Mouse (Mus musculus) liver, embryonic 13.5 days (tissue): Measurements from ENCODE around the gene Vmn2r78. TPM values are rescaled to one million over a fixed set of nuclear protein-coding genes. Genes with fewer than 3 reads are reported as not detected.
"Not testable (repeated sequence)": the region's sequence is repeated elsewhere in the genome, so short reads cannot be mapped to it uniquely, and the experiment has no call there.

Source experiments
- ATAC-seq: fragments of 200-750 bp; cut with Nextera tagmentation; 2 replicates; pipeline ENCODE4 v1.8.0; 2017; ENCODE audit warnings: low read depth, mild to moderate bottlenecking, moderate number of reproducible peaks, moderate library complexity
- DNase-seq: peaks from one replicate; pipeline ENCODE4 v3.0.0; 2022
- H3K27ac ChIP-seq: fragments of 300-500 bp; sonication (generic); 2 replicates; pipeline ENCODE4 v1.5.1; 2015; ENCODE audit warnings: moderate library complexity, mild to moderate bottlenecking, inconsistent platforms
- H3K27me3 ChIP-seq: fragments of 300-500 bp; sonication (generic); 2 replicates; pipeline ENCODE4 v1.6.1; 2015; ENCODE audit warnings: mild to moderate bottlenecking, inconsistent platforms
- H3K36me3 ChIP-seq: fragments of 300-500 bp; sonication (generic); 2 replicates; pipeline ENCODE4 v1.6.1; 2015; ENCODE audit warnings: mild to moderate bottlenecking, inconsistent platforms
- H3K4me1 ChIP-seq: fragments of 300-500 bp; sonication (generic); replicated peaks from 2 replicates; pipeline ENCODE4 v1.6.1; 2015; ENCODE audit warnings: inconsistent platforms
- H3K4me2 ChIP-seq: fragments of 300-500 bp; sonication (generic); 2 replicates; pipeline ENCODE4 v1.6.1; 2015; ENCODE audit warnings: inconsistent platforms, mild to moderate bottlenecking, moderate library complexity
- H3K4me3 ChIP-seq: fragments of 300-500 bp; sonication (generic); replicated peaks from 2 replicates; pipeline ENCODE4 v1.5.1; 2015; ENCODE audit warnings: mild to moderate bottlenecking, inconsistent platforms
- H3K9ac ChIP-seq: fragments of 300-500 bp; sonication (generic); 2 replicates; pipeline ENCODE4 v1.6.1; 2015; ENCODE audit warnings: mild to moderate bottlenecking, inconsistent platforms
- H3K9me3 ChIP-seq: fragments of 300-500 bp; sonication (generic); replicated peaks from 2 replicates; pipeline ENCODE4 v1.6.1; 2016; ENCODE audit warnings: inconsistent platforms
- WGBS: fragments of 180-500 bp; shearing (Covaris S2); methylation state at CpG from one replicate; pipeline ENCODE4 v1.1.7; 2015; ENCODE audit not compliant: insufficient replicate concordance; 5-methylcytosine and 5-hydroxymethylcytosine counted together
- polyA plus RNA-seq: library from polyadenylated mRNA; unstranded; fragments of >200 nt; fragmentation: Nextera tagmentation; extraction: Ambion mirVana; gene quantifications from 2 replicates; pipeline ENCODE4 v1.2.1, GENCODE M21; 2015

Vmn2r78 gene
- polyA plus RNA-seq: not detected in 2 replicates

DNA sequence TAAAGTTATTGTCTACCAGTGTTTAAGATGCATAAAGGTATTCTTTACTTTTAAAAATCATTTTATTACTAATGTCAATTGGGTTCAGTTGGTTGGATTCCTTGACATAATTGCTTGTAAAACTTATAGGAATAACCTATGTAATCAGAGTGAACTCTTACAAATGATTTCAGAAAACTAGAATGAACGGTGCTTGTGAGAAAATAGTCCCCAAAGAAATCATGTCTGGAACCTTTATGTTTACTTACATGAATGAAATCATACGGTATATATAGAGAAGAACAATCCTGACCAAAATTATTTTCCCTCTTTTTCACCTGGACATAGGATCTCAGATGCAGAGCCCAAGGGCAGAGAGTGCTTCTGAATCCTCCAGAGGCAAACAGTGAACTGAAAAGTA is at the start of gene Vmn2r78:
Vmn2r78 (plus strand) TSS at position 301 of the 400 bp plus-strand sequence.
- DNase-seq, H3K27ac ChIP-seq, H3K9ac ChIP-seq, H3K4me3 ChIP-seq, H3K9me3 ChIP-seq, H3K27me3 ChIP-seq, H3K4me1 ChIP-seq, ATAC-seq, H3K36me3 ChIP-seq, H3K4me2 ChIP-seq: not testable (repeated sequence)
- 69% methylated on average over 2 of the region's 2 CpGs for WGBS

DNA sequence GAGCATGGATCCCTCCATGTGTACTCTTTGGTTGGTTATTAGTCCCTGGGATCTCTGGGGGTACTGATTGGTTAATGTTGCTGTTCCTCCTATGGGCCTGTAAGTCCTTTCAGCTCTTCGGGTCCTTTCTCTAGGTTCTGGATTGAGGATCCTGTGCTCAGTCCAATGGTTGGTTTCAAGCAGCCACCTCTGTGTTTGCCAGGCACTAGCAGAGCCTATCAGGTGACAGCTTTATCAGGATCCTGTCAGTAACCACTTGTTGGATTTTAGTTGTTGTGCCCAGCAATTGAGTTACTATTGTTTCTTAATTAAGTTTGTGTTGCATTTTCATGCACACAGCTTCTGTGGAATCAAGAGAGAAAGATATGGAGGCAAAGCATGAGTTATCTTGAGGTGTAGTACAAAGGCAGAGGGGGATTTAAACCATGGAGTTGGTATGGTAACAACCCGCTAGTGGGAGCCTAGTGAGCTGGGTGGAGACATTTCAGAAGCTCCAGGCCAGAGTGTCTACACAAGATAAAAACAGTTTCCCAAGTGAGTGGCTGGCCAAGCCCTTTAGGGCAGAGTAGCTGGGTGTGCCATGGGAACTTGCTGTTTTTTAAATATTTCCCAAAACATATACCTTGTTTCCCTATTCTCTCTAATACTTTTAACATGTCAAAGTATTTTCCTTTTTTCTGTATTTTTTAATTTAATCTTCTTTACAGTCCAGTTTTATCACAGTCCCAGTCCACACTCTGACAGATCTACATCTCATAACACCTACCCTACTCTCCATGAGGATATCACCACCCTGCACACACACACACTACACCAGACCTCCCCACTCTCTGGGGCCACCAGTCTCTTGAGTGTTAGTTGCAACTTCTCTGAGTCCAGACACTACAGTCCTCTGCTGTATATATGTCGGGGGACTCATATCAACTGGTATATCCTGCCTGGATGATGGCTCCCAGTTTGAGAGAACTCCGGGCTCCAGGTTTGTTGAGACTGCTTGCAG is 25.1 kb upstream of the Vmn2r78 start:
- peak overlapping the region; percentile 17; the same call in 1 of the 2 replicates for H3K4me2 ChIP-seq
- H3K4me1 ChIP-seq: no peaks in the 10 kb centered on the region
- 0 out of 2 replicates have a peak overlapping the region, but pooled peaks have one; percentile 16 for H3K4me3 ChIP-seq
- H3K27ac ChIP-seq: peak overlapping the region; percentile 53
- peak; percentile 94 for ATAC-seq
- peak; percentile 27 for DNase-seq
- 59% methylated on average over 4 of the region's 4 CpGs for WGBS
- no peaks in the 10 kb centered on the region for H3K36me3 ChIP-seq
- no peak overlapping the region for H3K9ac ChIP-seq
- H3K9me3 ChIP-seq: no peaks in the 10 kb centered on the region
- no peaks in the 10 kb centered on the region for H3K27me3 ChIP-seq

DNA sequence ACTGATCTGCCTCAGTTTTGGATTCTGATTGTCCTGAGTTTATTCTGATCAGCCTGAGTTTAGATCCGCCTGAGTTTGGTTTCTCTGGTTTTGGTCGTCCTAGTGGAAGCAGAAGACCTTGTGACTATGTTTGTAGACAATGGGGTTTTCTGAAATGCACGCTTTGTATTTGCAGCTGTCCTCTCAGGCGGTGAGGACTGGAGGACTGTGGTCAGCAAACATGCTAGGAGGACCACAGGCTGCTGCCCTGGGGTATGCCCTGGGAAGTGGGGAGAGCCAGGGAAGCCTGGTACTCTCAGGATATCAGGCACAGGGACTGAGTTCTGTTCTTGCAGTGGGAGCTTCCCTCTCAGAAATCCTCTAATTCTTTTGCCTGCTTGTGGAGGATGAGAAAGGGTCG is 22.4 kb downstream of the Vmn2r78 start:
- DNase-seq (no peak), ATAC-seq (no peak)
- no peak overlapping the region for H3K27ac ChIP-seq
- no peaks in the 10 kb centered on the region for H3K27me3 ChIP-seq
- no peaks in the 10 kb centered on the region for H3K9me3 ChIP-seq
- no peak overlapping the region for H3K4me2 ChIP-seq
- H3K4me1 ChIP-seq: no peaks in the 10 kb centered on the region
- H3K36me3 ChIP-seq: no peaks in the 10 kb centered on the region
- 55% methylated on average over 5 of the region's 5 CpGs for WGBS
- no peak overlapping the region for H3K4me3 ChIP-seq
- H3K9ac ChIP-seq: no peak overlapping the region

DNA sequence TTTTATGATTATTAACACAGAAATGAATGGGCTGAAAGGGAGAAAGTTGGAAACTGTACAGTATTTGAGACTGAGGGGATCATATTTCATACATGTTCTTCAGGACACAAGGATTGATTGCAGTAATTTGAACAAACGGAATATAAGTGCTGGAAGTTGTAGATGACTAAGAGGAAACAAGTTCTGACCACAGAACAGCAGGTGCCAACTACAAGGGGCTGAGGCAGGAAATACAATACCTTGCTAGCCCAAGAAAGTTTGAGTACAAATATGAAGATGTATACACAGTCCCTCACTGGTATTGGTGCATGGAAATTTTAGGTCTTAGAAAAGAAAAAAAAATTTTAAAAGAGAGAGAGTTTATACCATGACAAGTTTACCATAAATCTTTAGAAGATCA is 79.8 kb downstream of the Vmn2r78 start:
- WGBS: 32% methylated on average over 1 of the region's 1 CpGs
- ATAC-seq: no peak

DNA sequence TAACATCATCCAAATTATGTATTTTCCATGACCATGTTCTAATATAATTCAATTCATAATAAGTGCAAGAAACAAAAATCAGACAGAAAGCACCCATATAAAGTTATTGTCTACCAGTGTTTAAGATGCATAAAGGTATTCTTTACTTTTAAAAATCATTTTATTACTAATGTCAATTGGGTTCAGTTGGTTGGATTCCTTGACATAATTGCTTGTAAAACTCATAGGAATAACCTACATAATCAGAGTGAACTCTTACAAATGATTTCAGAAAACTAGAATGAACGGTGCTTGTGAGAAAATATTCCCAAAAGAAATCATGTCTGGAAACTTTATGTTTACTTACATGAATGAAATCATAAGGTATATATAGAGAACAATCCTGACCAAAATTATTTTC is 80.9 kb downstream of the Vmn2r78 start, which contains the start of gene Vmn2r79:
Vmn2r79 (plus strand) TSS at position 301 of the 400 bp plus-strand sequence.
- not testable (repeated sequence) for DNase-seq, H3K4me2 ChIP-seq, H3K36me3 ChIP-seq, H3K9ac ChIP-seq, H3K27ac ChIP-seq, H3K4me3 ChIP-seq, H3K9me3 ChIP-seq, H3K4me1 ChIP-seq, H3K27me3 ChIP-seq, ATAC-seq
- 56% methylated on average over 1 of the region's 1 CpGs for WGBS

More for the DNA sequence above, 79.8 kb downstream of the Vmn2r78 start:
- no peak overlapping the region for H3K9ac ChIP-seq
- no peaks in the 10 kb centered on the region for H3K9me3 ChIP-seq
- no peaks in the 10 kb centered on the region for H3K27me3 ChIP-seq
- H3K4me1 ChIP-seq: no peaks in the 10 kb centered on the region
- no peaks in the 10 kb centered on the region for H3K36me3 ChIP-seq
- no peak for DNase-seq
- no peak overlapping the region for H3K27ac ChIP-seq
- no peak overlapping the region for H3K4me3 ChIP-seq
- no peak overlapping the region for H3K4me2 ChIP-seq

Other genes with a start within 250 kb of the Vmn2r78 start
- gene Olfr292, start 226.8 kb upstream of the Vmn2r78 start, polyA plus RNA-seq: not detected in 2 replicates
- gene Folh1, start 139.2 kb upstream of the Vmn2r78 start, polyA plus RNA-seq: not detected in 2 replicates
- gene Vmn2r77, start 120.1 kb upstream of the Vmn2r78 start, polyA plus RNA-seq: not detected in 2 replicates
- not detected in 2 replicates for gene Vmn2r79, start 81.0 kb downstream of the Vmn2r78 start, polyA plus RNA-seq